Mouse (Mus musculus): ENCODE measurements around the gene U2af2. TPM values are rescaled to one million over a fixed set of nuclear protein-coding genes. Genes with fewer than 3 reads are reported as not detected.

U2af2 gene
- polyA plus RNA-seq, 1 experiment: 159 TPM

DNA sequence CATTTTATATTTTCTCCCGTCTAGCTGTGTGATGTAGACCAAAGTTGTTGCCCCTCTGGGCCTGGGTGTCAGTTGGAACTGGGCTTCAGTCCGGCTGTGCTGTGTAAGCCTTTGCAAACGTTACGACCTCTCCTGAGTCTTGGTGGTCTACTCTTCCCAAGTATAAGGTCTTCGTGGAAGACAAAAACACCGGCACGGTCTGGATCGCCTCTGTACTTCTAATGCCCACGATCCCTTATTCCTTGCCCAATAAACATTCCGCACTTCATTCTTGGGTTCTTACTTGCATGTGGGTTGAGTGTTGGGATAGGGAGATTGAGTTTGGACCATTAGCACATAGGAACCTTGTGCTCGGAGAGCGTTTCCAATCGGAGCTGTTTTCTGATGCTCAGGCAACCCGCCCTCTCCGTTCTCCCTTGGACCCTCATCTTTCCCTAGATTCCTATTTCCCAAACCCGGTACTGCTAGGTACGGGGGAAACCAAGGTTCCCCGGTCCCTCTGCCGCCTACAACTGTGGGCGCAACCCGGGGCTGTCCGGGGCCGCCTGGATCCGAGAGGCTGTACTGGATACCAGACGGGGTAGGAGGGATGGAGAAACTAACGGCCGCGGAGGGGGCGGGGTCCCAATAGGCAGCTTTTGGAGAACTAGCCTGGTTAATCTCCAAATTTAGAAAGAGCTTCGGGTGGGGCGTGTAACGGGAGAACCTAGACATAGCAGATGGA lies 8.3 kb upstream of the U2af2 start:
- Histone ChIP-seq H3K4me2 (ENCODE audit: low read depth) (no peak overlapping the region), H3K4me3 (no peak overlapping the region), H3K27me3 (ENCODE audit: control insufficient read depth, insufficient read depth, insufficient read length) (peaks cover 13% of the 10 kb centered on the region), H3K79me2 (ENCODE audit: control insufficient read depth, insufficient read depth) (peaks cover 7% of the 10 kb centered on the region), H3ac (ENCODE audit: control insufficient read depth, insufficient read length) (no peak overlapping the region), H3K36me3 (ENCODE audit: control insufficient read depth, insufficient read depth) (no peaks in the 10 kb centered on the region)
- TF ChIP-seq MAX (IDR thresholded peaks at IDR 0.05; ENCODE audit: low read depth) (no peak), SRF (IDR thresholded peaks at IDR 0.05; ENCODE audit: control insufficient read depth, insufficient read length, low read depth) (no peak), MYOD1 (IDR thresholded peaks at IDR 0.05; ENCODE audit: control insufficient read depth in 1 of 3, insufficient read length in 2 of 3, low read depth in 2 of 3) (no peak), POLR2A (IDR thresholded peaks at IDR 0.05; ENCODE audit: insufficient read length, low read depth) (no peak), TCF12 (IDR thresholded peaks at IDR 0.05; ENCODE audit: insufficient read depth, poor library complexity, severe bottlenecking) (no peak), REST (IDR thresholded peaks at IDR 0.05; ENCODE audit: insufficient read depth, insufficient read length) (no peak)

GRCm38 (mm10) chr7:5056651-5057263 lies 5.2 kb upstream of the U2af2 start:
- Histone ChIP-seq H3K27me3 (ENCODE audit: control insufficient read depth, insufficient read depth, insufficient read length) (peaks cover 13% of the 10 kb centered on the region), H3K36me3 (ENCODE audit: control insufficient read depth, insufficient read depth) (no peaks in the 10 kb centered on the region), H3K4me2 (ENCODE audit: low read depth) (no peak overlapping the region), H3ac (ENCODE audit: control insufficient read depth, insufficient read length) (no peak overlapping the region), H3K4me3 (no peak overlapping the region), H3K79me2 (ENCODE audit: control insufficient read depth, insufficient read depth) (peaks cover 7% of the 10 kb centered on the region)
- TF ChIP-seq MAX (IDR thresholded peaks at IDR 0.05; ENCODE audit: low read depth) (no peak), SRF (IDR thresholded peaks at IDR 0.05; ENCODE audit: control insufficient read depth, insufficient read length, low read depth) (no peak), TCF3 (IDR thresholded peaks at IDR 0.05; ENCODE audit: insufficient read length, low read depth) (no peak), TCF12 (IDR thresholded peaks at IDR 0.05; ENCODE audit: insufficient read depth, poor library complexity, severe bottlenecking) (no peak), REST (IDR thresholded peaks at IDR 0.05; ENCODE audit: insufficient read depth, insufficient read length) (no peak), POLR2AphosphoS2 (IDR thresholded peaks at IDR 0.05; ENCODE audit: insufficient read length, low read depth) (no peak), CEBPB (IDR thresholded peaks at IDR 0.05; ENCODE audit: insufficient read depth, poor library complexity, severe bottlenecking) (no peak), POLR2A (IDR thresholded peaks at IDR 0.05; ENCODE audit: insufficient read length, low read depth) (no peak), MYOD1 (IDR thresholded peaks at IDR 0.05; ENCODE audit: control insufficient read depth in 1 of 3, insufficient read length in 2 of 3, low read depth in 2 of 3) (no peak), E2F4 (IDR thresholded peaks at IDR 0.05; ENCODE audit: insufficient read depth) (no peak), MYOG (IDR thresholded peaks at IDR 0.05; ENCODE audit: control insufficient read depth in 1 of 3, insufficient read depth in 1 of 3, insufficient read length in 2 of 3, low read depth in 2 of 3) (no peak), USF1 (IDR thresholded peaks at IDR 0.05; ENCODE audit: low read depth) (no peak)

- no peak overlapping the region for H3ac ChIP-seq (ENCODE audit: control insufficient read depth, insufficient read length)
- H3K79me2 ChIP-seq (ENCODE audit: control insufficient read depth, insufficient read depth): peaks cover under 1% of the 10 kb centered on the region
- no peak overlapping the region for H3K4me2 ChIP-seq (ENCODE audit: low read depth)
- no peak overlapping the region for H3K4me3 ChIP-seq
- peaks cover 13% of the 10 kb centered on the region for H3K27me3 ChIP-seq (ENCODE audit: control insufficient read depth, insufficient read depth, insufficient read length)
- no peak for TF ChIP-seq SRF (IDR thresholded peaks at IDR 0.05; ENCODE audit: control insufficient read depth, insufficient read length, low read depth)
- no peak for TF ChIP-seq TCF3 (IDR thresholded peaks at IDR 0.05; ENCODE audit: insufficient read length, low read depth)
- no peak for TF ChIP-seq MYOD1 (IDR thresholded peaks at IDR 0.05; ENCODE audit: control insufficient read depth in 1 of 3, insufficient read length in 2 of 3, low read depth in 2 of 3)
- no peak for TF ChIP-seq POLR2AphosphoS2 (IDR thresholded peaks at IDR 0.05; ENCODE audit: insufficient read length, low read depth)
- TF ChIP-seq POLR2A (IDR thresholded peaks at IDR 0.05; ENCODE audit: insufficient read length, low read depth): no peak
- no peak for TF ChIP-seq MYOG (IDR thresholded peaks at IDR 0.05; ENCODE audit: control insufficient read depth in 1 of 3, insufficient read depth in 1 of 3, insufficient read length in 2 of 3, low read depth in 2 of 3)
- TF ChIP-seq REST (IDR thresholded peaks at IDR 0.05; ENCODE audit: insufficient read depth, insufficient read length): no peak
- no peak for TF ChIP-seq MAX (IDR thresholded peaks at IDR 0.05; ENCODE audit: low read depth)
- no peaks in the 10 kb centered on the region for H3K36me3 ChIP-seq (ENCODE audit: control insufficient read depth, insufficient read depth)
Measured at GRCm38 (mm10) chr7:5057381-5057780, 4.6 kb upstream of the U2af2 start.

DNA sequence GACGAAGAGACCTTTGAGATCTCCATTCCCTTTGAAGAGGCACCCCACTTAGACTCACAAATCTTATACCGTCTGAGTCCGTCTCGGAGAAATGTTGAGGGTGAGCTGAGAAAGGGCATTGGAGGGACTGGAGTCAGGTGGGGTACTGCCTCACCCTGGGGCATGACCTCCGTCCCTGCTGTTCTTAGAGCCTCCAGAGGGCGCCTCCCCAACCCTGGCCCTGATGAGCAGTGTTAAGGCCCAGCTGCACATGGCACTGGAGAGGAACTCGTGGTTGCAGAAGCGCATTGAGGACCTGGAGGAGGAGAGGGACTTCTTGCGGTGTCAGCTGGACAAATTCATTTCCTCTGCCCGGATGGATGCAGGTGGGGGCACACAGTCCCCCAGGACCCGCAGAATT lies 4.1 kb upstream of the U2af2 start:
- Histone ChIP-seq H3ac (ENCODE audit: control insufficient read depth, insufficient read length) (no peak overlapping the region), H3K79me2 (ENCODE audit: control insufficient read depth, insufficient read depth) (peaks cover 3% of the 10 kb centered on the region), H3K36me3 (ENCODE audit: control insufficient read depth, insufficient read depth) (no peaks in the 10 kb centered on the region), H3K27me3 (ENCODE audit: control insufficient read depth, insufficient read depth, insufficient read length) (peaks cover 13% of the 10 kb centered on the region), H3K4me2 (ENCODE audit: low read depth) (no peak overlapping the region), H3K4me3 (no peak overlapping the region)
- TF ChIP-seq REST (IDR thresholded peaks at IDR 0.05; ENCODE audit: insufficient read depth, insufficient read length): no peak
- TF ChIP-seq SRF (IDR thresholded peaks at IDR 0.05; ENCODE audit: control insufficient read depth, insufficient read length, low read depth): no peak
- TF ChIP-seq MYOD1 (IDR thresholded peaks at IDR 0.05; ENCODE audit: control insufficient read depth in 1 of 3, insufficient read length in 2 of 3, low read depth in 2 of 3): no peak
- no peak for TF ChIP-seq E2F4 (IDR thresholded peaks at IDR 0.05; ENCODE audit: insufficient read depth)

DNA sequence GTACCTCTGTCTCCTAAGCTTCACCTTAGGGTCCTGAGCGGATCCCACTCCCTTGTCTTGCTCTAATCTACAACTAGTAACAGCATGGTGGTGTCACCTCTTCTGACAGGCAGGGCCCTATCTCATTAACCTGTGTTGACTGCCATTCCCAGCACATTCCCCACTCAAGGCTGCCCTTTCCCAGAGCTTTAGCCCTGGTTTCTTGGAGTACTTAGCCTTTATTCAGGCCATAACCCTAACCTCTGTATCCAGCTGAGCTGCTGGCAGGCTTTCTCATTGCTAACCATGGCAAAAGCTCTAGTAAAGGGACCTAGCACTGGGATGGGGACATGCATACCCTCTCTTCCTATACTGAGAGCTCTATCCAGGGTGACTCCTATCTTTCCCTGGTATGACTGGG lies 3.3 kb upstream of the U2af2 start:
- H3K27me3 ChIP-seq (ENCODE audit: control insufficient read depth, insufficient read depth, insufficient read length): peaks cover 13% of the 10 kb centered on the region

More for the DNA sequence above, 3.3 kb upstream of the U2af2 start:
- Histone ChIP-seq H3K4me2 (ENCODE audit: low read depth) (no peak overlapping the region), H3ac (ENCODE audit: control insufficient read depth, insufficient read length) (no peak overlapping the region), H3K36me3 (ENCODE audit: control insufficient read depth, insufficient read depth) (no peaks in the 10 kb centered on the region), H3K4me3 (no peak overlapping the region), H3K79me2 (ENCODE audit: control insufficient read depth, insufficient read depth) (peaks cover 11% of the 10 kb centered on the region)
- no peak for TF ChIP-seq CEBPB (IDR thresholded peaks at IDR 0.05; ENCODE audit: insufficient read depth, poor library complexity, severe bottlenecking)
- no peak for TF ChIP-seq E2F4 (IDR thresholded peaks at IDR 0.05; ENCODE audit: insufficient read depth)
